Mouse (Mus musculus): ENCODE measurements around the gene Pacsin1. TPM values are rescaled to one million over a fixed set of nuclear protein-coding genes. Genes with fewer than 3 reads are reported as not detected.
"Not testable (repeated sequence)": the region's sequence is repeated elsewhere in the genome, so short reads cannot be mapped to it uniquely, and the experiment has no call there.

Pacsin1 gene
- total and polyA plus RNA-seq, 3 experiments, result 0.44 to 0.61 (median 0.45) TPM

DNA sequence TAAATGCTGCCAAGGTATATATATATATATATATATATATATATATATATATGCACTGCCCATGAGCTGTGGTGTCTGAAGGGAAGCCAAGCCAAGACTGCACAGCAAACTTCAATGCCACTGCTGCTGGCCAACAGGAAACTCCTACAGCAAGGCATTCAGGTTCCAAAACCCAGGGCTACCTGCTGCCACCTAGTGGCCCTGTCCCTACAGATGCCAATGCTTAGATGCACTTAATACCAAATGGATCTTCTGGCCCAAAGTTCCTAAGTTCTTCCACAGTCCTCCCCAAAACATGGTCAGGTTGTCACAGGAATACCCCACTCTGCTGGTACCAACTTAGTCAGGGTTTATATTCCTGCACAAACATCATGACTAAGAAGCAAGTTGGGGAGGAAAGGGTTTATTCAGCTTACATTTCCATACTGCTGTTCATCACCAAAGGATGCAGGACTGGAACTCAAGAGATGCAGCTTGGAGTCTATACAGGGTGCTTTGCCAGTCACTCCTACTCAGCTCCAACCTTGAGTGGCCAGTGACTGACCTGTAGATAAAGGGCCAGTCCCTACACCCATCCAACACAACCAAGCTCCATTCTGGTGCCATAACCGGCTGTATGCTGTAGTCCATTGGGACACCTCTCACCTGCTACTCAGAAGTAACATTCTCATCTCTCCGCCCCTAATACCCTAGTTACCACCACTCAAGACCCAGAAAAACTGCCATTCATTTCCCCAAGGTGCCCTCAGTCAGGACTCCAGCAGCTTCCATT lies 25.9 kb upstream of the Pacsin1 start:
- intact Hi-C loops (cut with DNase I), result loop anchor here (1.0 to 10.0 kb wide), 3 partner anchors 63 to 415 kb away; no protein-coding TSS in a partner anchor
- WGBS, result 78% methylated on average over 2 of the region's 2 CpGs

DNA sequence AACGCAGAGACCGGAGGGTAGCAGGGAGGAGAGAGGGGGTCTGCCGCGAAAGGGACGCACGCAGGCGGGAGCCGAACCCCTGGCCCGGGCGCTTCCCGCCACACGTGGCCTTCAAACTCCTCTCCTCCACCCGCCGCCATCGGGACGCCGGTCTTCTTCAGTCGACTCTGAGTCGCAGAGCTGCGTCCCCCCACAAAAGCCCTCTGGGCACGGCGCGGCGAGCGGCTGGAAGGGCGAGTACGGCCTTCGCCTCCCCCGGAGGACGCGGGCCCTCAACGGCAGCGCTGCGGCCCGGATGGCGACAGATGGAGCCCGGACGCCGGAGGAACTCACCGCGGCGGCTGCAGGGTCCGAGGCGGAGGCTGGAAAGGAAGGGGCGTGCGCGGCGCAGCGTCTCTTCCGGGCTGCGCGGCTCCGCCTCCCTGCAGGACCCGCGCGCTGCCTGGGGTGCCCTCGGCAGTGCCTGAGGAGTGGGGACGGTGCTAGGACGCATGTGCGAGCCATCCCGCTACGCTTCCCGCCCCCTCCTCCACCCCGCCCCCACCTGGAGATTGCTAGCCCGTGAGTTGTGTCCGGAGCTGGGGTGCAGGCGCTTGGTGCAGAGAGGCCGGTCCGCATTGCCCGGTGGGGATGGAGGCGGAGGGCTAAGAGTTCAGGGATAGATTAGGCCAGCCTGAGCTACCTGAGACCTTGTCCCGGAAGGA lies 20.3 kb upstream of the Pacsin1 start, which contains the start of gene RPS10-NUDT3:
Gene RPS10-NUDT3 (minus strand): TSS at position 352 of the 704 bp plus-strand sequence.
- H3K27ac ChIP-seq, result peak within 1 kb of the TSS; percentile 68
- peak; percentile 92 to 94 for DNase-seq
- intact Hi-C loops (cut with DNase I), result loop anchor here (10.0 kb wide), 1 partner anchor 420 kb away; no protein-coding TSS in a partner anchor
- under 1% methylated on average over 72 of the region's 72 CpGs for WGBS
- H3K9ac ChIP-seq (ENCODE audit: low read depth, low read length), result peak within 1 kb of the TSS; percentile 76
- H3K79me2 ChIP-seq (replicated peaks; ENCODE audit: control insufficient read depth, insufficient read depth, low read length), result no peaks in the 10 kb centered on the region
- peaks cover 2% of the 10 kb centered on the region; the same call in 1 of the 2 replicates for H3K36me3 ChIP-seq (ENCODE audit: control insufficient read depth, insufficient read depth, low read length)
- H3K27me3 ChIP-seq (ENCODE audit: control insufficient read depth, insufficient read depth, low read length), result no peaks in the 10 kb centered on the region
- TF ChIP-seq POLR2A (IDR thresholded peaks at IDR 0.05; ENCODE audit: insufficient read depth, low read depth, low read length), result peak; percentile 89
- TF ChIP-seq CTCF (IDR thresholded peaks at IDR 0.05), result no peak
- 0 out of 2 replicates have a peak, but pooled peaks have one; percentile 15 for TF ChIP-seq EP300 (IDR thresholded peaks at IDR 0.05; ENCODE audit: insufficient read depth, low read depth, low read length)
- H3K4me1 ChIP-seq (ENCODE audit: control insufficient read depth, insufficient read depth, low read length), result peaks cover 4% of the 10 kb centered on the region
- H3K4me3 ChIP-seq, result peak within 1 kb of the TSS; percentile 67

More for the DNA sequence above, 25.9 kb upstream of the Pacsin1 start:
- Histone ChIP-seq H3K9ac (ENCODE audit: low read depth, low read length) (no peak overlapping the region), H3K27me3 (ENCODE audit: control insufficient read depth, insufficient read depth, low read length) (no peaks in the 10 kb centered on the region), H3K4me1 (ENCODE audit: control insufficient read depth, insufficient read depth, low read length) (peaks cover 4% of the 10 kb centered on the region), H3K4me3 (no peak overlapping the region), H3K79me2 (replicated peaks; ENCODE audit: control insufficient read depth, insufficient read depth, low read length) (no peaks in the 10 kb centered on the region), H3K27ac (no peak overlapping the region), H3K36me3 (ENCODE audit: control insufficient read depth, insufficient read depth, low read length) (peaks cover 2% of the 10 kb centered on the region; the same call in 1 of the 2 replicates)
- DNase-seq, result peak; percentile 80 to 86
- TF ChIP-seq POLR2A (IDR thresholded peaks at IDR 0.05; ENCODE audit: insufficient read depth, low read depth, low read length) (0 out of 2 replicates have a peak, but pooled peaks have one; percentile 11), EP300 (IDR thresholded peaks at IDR 0.05; ENCODE audit: insufficient read depth, low read depth, low read length) (peak; percentile 94), CTCF (IDR thresholded peaks at IDR 0.05) (peak; percentile 80)

DNA sequence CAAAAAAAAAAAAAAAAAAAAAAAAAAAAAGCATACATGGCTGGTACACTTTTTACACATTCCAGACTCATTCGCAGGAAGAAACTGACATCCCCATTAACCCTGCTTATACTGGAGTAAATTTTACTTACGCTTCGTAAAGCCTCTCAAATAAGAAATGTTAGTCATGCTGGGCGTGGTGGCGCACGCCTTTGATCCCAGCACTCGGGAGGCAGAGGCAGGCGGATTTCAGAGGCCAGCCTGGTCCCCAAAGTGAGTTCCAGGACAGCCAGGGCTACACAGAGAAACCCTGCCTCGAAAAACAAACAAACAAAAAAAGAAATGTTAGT lies 19.8 kb upstream of the Pacsin1 start:
- H3K27ac ChIP-seq, result peak overlapping the region; percentile 68
- WGBS, result 34% methylated on average over 9 of the region's 9 CpGs
- H3K79me2 ChIP-seq (replicated peaks; ENCODE audit: control insufficient read depth, insufficient read depth, low read length); H3K36me3 ChIP-seq (ENCODE audit: control insufficient read depth, insufficient read depth, low read length); DNase-seq; H3K9ac ChIP-seq (ENCODE audit: low read depth, low read length); H3K4me1 ChIP-seq (ENCODE audit: control insufficient read depth, insufficient read depth, low read length); H3K27me3 ChIP-seq (ENCODE audit: control insufficient read depth, insufficient read depth, low read length): not testable (repeated sequence)
- peak overlapping the region; percentile 67 for H3K4me3 ChIP-seq
- intact Hi-C loops (cut with DNase I), result loop anchor here (10.0 kb wide), 1 partner anchor 421 kb away; no protein-coding TSS in a partner anchor

DNA sequence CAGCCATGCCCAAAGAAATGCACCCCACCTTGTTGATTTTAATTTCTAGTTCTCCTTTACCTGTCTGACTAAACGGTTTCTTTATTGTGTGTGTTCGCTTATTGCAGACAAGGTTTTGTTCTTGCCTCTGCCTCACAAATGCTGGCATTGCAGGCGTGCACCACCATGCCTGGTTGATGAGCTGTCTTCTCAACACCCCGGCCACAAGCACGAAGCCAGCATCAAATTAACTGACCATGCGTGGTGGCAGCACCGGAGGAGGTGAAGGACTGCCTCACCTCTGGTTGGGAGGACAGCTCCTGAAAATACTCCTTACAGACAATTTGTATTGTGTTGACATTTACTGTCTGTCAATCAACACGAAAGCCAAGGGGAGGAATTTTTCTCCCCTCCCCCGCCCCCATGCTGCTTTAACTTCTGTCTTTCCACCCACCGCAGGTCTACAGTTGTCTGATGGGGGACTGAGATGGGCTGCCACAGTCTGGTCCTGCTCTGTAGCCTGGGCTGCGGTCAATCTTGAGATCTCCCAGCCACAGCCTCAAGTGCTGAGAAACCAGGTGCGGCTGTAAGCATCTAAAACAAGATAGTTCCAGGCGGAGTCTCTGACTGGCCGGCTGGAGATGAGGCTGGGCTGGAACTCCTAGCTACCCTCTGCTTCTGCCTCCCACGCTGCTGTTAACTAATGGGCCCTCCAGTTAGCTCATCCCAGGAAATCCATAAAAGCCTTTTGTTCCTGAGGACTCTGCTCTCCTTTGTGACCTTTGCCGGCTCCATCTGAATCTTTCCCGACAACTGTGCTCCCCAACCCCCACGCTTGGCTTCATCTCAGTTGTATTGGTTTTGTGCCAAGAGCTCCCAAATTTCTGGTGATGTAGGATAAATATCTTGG lies 18.9 kb upstream of the Pacsin1 start, which contains the start of gene Rps10:
Gene Rps10 (minus strand): TSS at position 538 of the 889 bp plus-strand sequence.
- no peak for DNase-seq
- peak within 1 kb of the TSS; percentile 67 for H3K4me3 ChIP-seq
- WGBS, result 65% methylated on average over 18 of the region's 18 CpGs
- peak within 1 kb of the TSS; percentile 68 for H3K27ac ChIP-seq
- H3K9ac ChIP-seq (ENCODE audit: low read depth, low read length), result no peak within 1 kb of the TSS
- no peak for TF ChIP-seq CTCF (IDR thresholded peaks at IDR 0.05)
- TF ChIP-seq POLR2A (IDR thresholded peaks at IDR 0.05; ENCODE audit: insufficient read depth, low read depth, low read length), result no peak
- no peak for TF ChIP-seq EP300 (IDR thresholded peaks at IDR 0.05; ENCODE audit: insufficient read depth, low read depth, low read length)
- intact Hi-C loops (cut with DNase I), result loop anchor here (10.0 kb wide), 1 partner anchor 422 kb away; no protein-coding TSS in a partner anchor
- no peaks in the 10 kb centered on the region for H3K27me3 ChIP-seq (ENCODE audit: control insufficient read depth, insufficient read depth, low read length)
- H3K4me1 ChIP-seq (ENCODE audit: control insufficient read depth, insufficient read depth, low read length), result peaks cover 4% of the 10 kb centered on the region
- no peaks in the 10 kb centered on the region for H3K79me2 ChIP-seq (replicated peaks; ENCODE audit: control insufficient read depth, insufficient read depth, low read length)
- peaks cover 2% of the 10 kb centered on the region; the same call in 1 of the 2 replicates for H3K36me3 ChIP-seq (ENCODE audit: control insufficient read depth, insufficient read depth, low read length)

DNA sequence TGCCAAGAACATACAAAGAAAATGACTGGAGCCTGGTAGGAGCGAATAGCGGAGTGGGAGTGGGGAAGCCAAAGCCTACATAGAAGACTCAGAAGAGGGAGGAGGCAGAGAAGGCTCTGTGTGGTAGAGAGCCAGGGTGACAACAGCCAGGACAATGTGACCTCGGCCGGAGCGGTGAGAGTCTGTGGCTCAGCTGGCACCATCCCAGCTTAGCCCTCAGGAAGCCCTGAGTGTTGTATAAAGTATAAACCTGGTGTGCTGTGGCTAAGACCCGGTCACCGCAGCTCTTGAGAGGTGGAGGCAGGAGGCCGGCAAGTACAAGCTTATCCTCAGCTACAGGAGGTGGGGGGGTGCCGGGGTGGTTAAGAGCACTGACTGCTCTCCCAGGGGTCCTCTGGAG lies 18.0 kb upstream of the Pacsin1 start:
- no peaks in the 10 kb centered on the region for H3K79me2 ChIP-seq (replicated peaks; ENCODE audit: control insufficient read depth, insufficient read depth, low read length)
- H3K27ac ChIP-seq, result no peak overlapping the region
- peaks cover 2% of the 10 kb centered on the region; the same call in 1 of the 2 replicates for H3K36me3 ChIP-seq (ENCODE audit: control insufficient read depth, insufficient read depth, low read length)
- WGBS, result 47% methylated on average over 9 of the region's 9 CpGs
- intact Hi-C loops (cut with DNase I), result loop anchor here (10.0 kb wide), 1 partner anchor 423 kb away; no protein-coding TSS in a partner anchor
- H3K27me3 ChIP-seq (ENCODE audit: control insufficient read depth, insufficient read depth, low read length), result no peaks in the 10 kb centered on the region
- H3K4me3 ChIP-seq, result no peak overlapping the region
- DNase-seq, result no peak
- peaks cover 4% of the 10 kb centered on the region for H3K4me1 ChIP-seq (ENCODE audit: control insufficient read depth, insufficient read depth, low read length)
- TF ChIP-seq CTCF (IDR thresholded peaks at IDR 0.05) (no peak), EP300 (IDR thresholded peaks at IDR 0.05; ENCODE audit: insufficient read depth, low read depth, low read length) (no peak), POLR2A (IDR thresholded peaks at IDR 0.05; ENCODE audit: insufficient read depth, low read depth, low read length) (no peak)
- no peak overlapping the region for H3K9ac ChIP-seq (ENCODE audit: low read depth, low read length)
